Mouse (Mus musculus): ENCODE measurements at regions not wholly inside any gene's neighbourhood (a gene's known extent, or its start where the extent isn't known, plus 50 kb on each side); places are given as distances from the start of the nearest gene placed in this dataset.

DNA sequence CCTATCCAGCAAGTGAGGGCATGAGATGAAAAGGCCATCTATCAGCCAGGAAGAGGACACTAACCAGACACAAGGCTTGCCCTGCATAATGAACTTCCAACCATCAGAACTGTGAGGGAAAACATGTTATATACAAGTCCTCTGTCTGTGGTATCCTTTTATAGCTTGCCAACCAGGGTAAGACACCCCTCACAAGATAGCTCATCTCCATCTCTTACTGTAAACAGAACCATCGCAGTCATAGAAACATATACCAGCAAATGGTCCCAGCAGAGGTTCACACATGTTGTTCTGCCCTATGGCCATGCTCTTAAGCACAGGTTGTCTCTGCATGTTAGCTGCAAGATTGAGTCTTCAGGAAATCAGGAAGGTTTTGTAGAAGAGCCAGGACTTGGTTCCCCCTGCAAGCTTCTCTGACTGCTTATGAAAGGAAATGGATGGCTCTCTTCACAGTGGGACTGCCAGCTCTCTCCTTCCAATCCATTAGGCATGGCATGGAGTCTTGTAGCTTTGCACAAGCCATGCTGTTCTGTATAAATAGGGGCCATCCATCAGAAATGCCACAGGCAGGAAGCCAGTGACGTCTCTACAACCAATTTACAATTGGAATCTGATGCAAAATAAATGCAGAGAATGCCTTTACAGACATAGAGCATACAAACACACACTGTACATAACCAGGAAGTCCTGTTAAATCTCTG lies 1514.0 kb upstream of the Lrrc6 start:
- DNase-seq (ENCODE audit: low spot score in 2 of 2): no peak

DNA sequence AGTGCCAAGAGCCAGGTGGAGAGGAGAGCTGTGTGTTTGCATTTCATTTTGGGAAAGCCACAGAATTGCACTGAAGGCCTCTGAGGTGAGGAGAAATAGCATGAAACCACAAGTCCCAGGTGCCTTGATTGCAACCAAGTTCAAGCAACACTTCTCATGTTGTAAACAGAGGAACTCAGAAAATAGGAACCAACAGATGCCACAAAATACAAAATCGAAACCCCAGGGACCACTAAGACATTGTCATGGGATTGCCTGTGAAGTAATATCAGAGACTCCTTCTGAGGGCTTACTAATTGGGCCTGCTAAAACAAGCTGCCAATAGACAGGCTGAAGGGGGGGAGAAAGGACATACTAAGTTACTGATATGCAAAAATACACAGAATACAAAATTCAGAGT lies 1510.5 kb upstream of the Lrrc6 start:
- no peak for DNase-seq (ENCODE audit: low spot score in 2 of 2)

DNA sequence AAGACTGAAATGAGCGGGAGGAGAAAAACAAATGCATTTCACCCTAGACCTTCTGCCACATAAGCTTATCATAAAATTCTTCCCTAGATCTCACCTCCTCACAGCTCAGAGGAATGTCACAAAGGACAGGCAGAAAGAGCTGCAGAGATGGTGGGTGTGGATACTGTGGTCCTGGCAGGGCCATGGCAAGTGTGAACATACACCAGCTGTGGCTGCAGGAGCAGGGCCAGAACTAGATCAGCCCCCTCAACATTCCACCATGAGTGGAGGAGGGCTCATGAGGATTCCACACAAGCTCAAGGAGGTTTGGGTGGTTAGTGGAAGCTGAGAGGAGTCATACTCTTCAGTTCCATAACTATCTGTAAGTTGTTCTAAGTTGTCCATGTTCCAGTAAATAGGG lies 1509.5 kb upstream of the Lrrc6 start:
- DNase-seq (ENCODE audit: low spot score in 2 of 2): no peak

DNA sequence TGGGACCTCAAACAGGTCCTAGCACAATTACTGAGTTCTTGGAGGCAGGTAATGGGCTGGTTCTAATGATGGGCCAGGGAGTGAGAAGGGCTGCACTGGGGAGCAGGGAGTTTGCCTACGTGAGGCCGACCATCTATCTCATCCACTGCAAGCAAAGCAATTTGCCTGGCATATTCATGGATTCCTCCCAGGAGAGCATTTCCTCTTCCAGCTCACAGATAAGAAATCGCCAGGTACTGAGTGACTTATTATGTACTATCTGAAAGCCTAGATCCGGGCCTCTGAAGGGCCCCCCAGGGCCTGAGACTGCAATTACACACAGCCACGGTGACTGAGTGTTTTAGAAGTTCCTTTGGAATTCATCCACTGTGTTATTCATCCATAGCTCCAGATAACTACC lies 1504.1 kb upstream of the Lrrc6 start:
- no peak for DNase-seq (ENCODE audit: low spot score in 2 of 2)

DNA sequence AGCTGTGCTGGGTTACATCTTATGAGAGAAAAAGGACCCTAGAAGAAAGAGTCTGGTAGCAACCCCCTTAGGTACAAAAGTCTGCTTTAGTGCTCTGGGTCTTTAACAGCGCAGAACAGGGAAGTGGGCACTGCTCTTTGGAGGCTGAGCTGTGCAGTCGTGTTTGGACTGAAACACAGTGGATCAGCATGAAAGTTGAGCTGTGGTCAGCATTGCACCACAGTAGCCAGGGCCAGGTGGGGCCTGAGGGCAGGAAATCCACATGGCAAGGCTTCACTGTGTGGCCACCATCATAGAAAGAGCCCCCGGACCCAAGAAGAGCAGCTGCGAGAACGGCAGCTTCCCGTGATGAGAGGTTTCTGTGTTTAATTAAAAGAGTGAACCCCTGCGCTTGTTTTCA lies 1495.8 kb upstream of the Lrrc6 start:
- DNase-seq (ENCODE audit: low spot score in 2 of 2): no peak

DNA sequence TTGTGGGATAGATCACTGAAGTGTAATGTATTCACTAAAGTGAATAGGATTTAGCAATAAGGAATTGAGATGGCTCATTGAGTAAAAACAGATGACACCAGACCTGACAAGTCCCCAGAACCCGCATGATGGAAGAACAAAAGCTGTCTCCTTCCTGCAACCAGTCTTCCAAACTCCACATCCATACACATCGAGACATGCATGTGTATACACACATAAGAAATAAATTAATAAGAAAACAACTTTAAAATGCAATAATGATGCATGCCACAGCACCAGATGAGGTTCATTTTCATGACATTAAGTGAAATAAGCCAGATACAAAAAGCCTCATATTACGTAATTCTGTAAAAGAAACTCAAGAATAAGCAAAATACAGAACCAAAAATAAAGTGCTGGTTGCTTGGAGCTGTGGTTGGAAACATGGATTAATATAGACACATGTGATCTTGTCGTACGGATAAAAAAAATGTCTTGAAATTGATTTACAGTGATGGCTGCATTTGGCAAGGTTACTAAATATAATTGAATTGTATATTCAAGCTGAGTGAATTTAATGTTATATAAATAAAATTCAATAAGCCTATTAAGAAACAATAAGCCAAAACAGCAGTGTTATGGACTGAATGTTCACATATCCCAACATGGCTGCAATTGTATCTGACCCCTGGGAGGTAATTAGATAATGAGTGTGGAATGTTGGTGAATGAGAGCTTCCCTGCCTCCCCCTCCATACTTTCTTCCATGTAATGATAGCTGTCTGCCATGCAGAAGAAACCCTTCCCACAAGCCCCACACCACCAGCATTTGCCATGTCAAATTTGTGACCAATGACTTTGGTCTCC lies 1488.9 kb upstream of the Lrrc6 start:
- no peak for DNase-seq (ENCODE audit: low spot score in 2 of 2)

DNA sequence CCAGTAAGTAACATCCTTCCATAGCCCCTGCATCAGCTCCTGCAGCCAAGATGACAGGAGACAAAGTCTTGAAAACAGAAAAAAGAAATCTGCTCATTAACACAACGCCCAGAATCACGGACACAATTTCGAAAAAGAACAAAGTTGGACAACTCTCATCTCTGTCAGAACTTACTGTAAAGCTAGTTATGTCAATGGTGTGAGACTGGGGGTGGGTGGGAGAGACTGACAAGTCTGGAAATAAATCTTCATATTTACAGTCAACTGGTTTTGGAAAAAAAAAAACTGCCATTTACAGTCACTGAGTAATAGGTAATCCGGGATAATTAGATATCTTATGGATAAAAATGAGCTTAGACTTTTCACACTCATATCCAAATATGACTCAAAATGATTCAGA lies 1487.2 kb upstream of the Lrrc6 start:
- no peak for DNase-seq (ENCODE audit: low spot score in 2 of 2)

DNA sequence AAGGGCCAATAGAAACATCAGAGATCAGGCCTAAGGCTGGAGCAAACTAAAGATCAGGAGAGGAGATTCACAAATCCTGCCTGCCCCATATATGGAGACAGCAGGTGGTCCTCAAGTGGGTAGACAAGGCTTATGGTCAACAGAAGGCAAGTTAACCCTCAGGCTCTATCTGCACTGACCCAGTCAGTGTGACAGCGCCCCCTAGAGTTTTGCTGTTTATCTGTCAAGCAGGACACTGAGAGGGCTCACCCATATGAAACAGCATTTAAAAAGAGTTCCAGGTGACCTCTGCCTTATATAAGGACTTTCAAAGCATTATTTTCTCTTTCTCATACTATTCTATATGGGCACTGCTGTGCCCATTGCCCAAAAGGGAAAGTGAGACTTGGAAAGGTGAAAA lies 1482.5 kb upstream of the Lrrc6 start:
- DNase-seq (ENCODE audit: low spot score in 2 of 2): no peak

DNA sequence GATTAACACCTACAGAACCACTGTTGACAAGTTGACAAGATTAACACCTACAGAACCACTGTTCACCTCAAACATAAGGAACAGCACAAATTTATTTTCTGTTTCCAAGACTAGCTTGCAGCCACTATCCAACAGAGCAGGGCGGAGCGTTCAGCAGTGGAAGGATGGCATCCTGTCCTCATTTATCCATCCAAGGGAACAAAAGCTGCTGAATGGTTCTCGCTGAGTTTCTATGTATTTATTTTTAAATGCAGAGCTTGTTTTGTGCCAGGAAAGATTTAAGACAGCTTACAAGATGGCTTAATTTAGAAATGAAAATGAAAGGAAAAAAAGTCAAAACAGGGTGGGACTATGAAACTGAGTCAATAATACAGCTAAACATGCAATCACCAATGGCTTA lies 1481.2 kb upstream of the Lrrc6 start:
- no peak for DNase-seq (ENCODE audit: low spot score in 2 of 2)

DNA sequence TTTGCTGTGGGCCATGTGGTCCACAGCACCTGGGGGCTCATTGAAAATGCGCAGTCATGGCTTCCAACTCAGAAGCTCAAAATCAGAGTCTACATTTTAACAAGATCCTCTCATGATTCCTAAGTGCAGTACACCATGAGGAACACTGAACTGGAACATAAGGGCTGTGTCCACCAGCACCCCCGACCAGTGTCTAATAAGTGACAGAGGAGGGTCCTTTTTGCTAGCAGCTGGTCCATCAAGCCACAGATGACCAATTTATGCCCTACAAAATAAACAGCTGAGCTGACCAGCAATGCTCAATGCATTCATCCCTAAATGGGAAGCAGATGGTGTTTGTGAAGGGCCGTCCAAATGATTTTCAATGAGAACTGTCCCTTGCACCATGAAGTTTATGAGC lies 1478.7 kb upstream of the Lrrc6 start:
- no peak for DNase-seq (ENCODE audit: low spot score in 2 of 2)

DNA sequence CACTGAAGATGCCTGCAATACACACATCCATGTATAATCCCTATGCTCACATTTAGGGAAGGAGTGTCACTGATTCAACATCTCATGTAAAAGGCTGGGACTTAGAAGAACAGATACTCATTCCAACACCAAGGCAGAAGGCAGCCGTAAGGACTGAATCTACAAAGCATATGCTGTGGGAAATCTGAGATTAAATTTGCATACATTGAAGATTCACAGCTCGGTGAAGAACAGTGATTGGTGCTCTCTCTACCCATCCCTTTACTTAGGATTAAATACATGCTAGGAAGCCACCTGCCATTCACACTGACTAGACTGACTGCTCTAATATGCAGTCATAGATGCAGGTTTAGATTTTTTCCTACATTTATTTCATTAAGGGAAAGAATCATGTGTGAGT lies 1476.5 kb upstream of the Lrrc6 start:
- DNase-seq (ENCODE audit: low spot score in 2 of 2): no peak

DNA sequence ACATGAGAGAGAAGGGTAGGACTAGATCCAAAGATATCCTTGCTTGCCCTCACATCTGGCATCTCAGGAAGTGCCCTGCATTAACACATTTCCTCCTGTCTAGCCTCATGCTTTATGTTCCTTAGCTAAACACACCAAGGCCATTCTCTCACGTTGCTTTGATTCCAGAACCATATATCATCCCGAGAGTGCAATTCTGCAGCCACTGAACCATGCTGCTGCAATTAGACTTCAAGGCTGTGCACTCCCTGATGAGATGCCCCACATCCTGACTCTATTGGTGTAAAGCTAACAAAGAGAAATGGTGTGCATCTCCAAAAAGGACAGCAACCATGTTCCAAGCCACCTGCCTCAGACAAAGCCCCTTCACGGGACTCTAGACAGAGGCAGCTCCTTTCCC lies 1471.3 kb upstream of the Lrrc6 start:
- DNase-seq (ENCODE audit: low spot score in 2 of 2): no peak

DNA sequence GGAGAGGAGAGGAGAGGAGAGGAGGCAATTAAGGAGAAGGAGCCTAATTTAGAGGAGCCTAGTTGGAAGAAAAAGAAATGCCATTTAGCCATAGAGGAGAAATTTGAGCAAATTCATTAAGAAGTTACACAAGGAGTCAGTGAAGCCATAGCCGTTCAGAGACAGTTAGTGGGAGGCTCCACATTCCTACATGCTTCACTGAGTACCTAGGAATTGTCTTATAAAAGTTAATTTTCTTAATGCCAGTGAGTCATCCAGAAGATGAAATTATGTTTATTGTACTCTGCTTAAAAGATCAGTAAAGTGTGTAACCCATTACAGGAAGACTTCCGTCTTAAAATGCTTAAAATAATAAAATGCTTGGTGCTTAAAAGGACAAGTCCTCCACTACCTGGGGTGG lies 1453.5 kb upstream of the Lrrc6 start:
- DNase-seq (ENCODE audit: low spot score in 2 of 2): no peak

DNA sequence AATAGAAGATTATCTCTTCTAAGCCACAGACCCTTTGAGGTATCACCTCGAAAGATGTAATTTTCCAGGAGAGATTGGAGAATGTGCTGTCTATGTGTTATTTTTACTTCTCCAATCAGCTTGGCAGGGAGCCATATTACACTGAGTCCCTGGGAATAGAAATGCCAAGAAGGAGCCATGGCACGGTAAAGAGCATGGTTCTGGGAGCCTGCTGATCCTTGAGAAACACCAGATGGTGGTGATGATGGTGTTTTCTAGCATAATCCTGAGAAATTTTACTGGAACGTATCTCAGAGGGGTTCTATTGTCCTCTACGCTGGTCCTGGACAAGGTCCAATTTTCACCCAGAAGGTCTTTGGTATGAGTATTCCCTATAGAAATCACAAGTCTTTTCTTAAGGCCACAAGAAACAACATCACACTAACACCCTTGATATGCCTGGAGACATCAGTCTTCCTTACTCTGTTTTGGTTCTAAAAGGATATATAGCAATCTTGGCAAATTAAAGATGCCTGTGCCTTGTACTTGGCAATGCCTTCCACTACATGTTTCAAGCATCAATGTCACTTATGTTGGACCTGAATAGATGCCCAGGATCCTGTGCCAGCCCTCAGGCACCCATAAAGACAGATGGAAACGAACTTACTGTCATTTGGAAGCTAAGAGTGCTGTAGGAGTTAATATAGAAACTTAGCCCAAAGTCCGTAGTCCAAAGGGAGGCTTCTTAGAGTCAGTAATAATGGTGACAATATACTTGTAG lies 1449.8 kb upstream of the Lrrc6 start:
- DNase-seq (ENCODE audit: low spot score in 2 of 2): no peak

DNA sequence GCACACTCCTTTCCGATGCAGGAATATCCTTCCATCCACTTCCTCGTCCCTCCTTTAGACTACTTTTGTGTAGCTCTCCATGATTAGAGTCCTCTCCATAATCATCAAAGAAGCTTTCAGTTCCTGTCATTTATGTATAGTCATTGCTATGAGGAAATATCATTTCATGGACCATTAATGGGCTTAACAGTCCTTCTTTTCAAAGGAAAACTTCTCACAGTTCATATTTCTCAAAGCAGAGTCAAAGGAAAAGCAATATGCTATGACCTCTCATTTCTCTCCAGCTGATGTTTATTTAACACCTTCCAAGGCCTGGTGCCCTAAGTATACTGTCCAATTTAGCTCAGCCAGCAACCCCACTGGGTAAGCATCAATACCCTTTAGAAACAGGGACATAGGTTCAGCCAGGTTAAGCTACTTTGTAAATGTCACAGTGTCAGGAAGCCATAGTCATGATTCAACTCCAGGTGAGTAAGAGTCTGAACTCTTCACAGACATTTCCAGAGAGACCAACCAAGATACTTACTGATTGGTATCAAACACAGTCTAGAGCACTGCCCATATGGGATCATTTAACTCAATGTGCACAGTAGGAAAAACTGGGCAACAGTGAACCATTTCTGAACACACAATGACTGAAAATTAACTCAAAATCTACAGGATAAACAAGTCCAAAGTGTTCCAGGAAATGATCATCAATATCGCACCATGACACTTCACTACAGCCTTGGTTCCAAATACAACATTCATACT lies 1443.8 kb upstream of the Lrrc6 start:
- no peak for DNase-seq (ENCODE audit: low spot score in 2 of 2)

DNA sequence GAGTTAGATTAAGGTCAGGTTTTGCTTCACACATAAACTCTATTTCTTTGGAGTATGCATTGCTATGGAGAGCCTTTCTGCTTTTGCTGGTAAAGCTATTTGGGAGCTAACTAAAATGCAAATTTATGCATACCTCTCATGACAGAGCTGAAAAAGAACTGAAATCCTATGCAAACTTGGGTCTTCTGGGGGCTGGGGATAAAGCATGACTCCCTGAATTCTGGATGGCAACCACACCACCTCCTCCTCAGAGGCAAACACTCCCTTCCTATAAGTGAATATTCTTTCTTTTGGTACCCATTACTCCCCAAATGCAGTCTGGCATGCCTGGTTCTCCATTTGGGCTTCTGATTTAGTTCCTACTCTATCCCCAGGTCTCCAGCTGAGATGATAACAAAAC lies 1442.3 kb upstream of the Lrrc6 start:
- no peak for DNase-seq (ENCODE audit: low spot score in 2 of 2)

DNA sequence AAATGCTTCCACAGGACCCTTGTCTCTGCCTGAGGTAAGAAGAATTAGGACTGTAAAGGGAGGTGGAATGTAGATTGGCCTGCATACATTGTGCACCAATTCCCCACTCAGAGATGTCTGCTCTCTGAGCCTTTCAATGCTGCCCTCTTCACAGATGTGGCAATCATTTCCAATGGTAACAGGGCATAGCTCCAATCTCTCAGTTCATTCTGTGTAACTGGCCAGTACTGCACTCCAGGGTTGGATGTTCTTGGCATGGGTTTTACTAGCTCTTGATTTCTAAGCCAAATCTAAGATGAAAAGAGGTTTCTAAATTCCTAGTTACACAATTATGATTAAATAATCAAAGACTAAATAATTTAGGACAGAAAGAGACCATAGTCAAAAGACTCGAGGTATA lies 1439.8 kb upstream of the Lrrc6 start:
- DNase-seq (ENCODE audit: low spot score in 2 of 2): no peak

DNA sequence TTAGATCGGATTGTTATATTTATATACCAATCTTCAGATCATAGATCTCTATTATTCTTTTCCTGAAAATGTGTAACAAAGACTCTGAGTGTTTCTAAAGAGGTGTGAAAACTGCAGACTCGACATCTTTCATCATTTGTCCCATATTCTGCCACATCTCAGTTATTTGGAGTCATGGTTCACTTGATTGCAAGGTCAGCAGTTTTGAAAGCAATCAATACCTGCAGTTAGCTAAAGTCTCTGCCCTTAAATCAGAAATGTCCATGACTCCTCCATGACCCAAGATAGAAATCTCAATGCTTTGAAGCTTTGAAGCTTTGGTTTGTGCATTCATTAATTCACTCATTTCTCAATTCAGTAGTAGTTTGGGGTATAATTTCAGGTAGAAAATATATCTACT lies 1424.2 kb upstream of the Lrrc6 start:
- DNase-seq (ENCODE audit: low spot score in 2 of 2): no peak

DNA sequence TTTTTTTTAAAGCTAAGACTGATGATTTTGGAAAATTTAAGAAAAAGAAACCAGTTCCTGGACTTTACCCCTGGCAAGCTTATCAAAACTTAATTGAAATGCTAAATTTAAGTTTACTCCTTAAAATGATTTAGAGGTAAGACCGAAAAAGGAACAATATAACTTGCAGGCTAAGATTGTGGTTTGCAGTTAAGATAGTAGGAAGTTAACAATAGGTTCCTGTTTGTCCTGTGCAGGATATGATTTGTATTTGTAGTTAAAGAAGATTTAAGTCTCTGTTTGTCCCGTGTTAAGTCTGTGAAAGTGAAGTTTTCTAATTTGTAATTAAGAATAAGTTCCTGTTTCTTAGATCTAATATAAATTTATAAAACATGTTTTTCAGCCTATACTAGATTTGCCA lies 1406.3 kb upstream of the Lrrc6 start:
- DNase-seq (ENCODE audit: low spot score in 2 of 2): no peak

DNA sequence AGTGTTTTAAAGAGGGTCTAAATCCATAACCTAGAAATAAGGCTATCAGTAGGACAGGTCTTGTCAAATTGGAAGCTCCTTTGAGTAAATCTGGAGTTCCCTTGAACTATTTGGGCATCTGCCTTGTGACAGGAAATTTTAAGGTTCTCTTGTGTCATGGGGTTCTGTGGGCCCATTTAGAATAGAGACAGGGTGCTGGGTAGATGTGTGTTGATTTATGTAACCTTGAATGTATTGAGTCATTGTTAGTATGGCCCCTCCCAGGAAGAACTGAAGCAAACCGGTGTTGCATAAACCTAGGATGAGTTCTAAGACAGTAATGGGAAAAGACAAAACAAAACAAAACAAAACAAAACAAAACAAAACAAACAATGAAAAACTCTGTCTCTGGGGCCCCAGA lies 1404.6 kb upstream of the Lrrc6 start:
- no peak for DNase-seq (ENCODE audit: low spot score in 2 of 2)

DNA sequence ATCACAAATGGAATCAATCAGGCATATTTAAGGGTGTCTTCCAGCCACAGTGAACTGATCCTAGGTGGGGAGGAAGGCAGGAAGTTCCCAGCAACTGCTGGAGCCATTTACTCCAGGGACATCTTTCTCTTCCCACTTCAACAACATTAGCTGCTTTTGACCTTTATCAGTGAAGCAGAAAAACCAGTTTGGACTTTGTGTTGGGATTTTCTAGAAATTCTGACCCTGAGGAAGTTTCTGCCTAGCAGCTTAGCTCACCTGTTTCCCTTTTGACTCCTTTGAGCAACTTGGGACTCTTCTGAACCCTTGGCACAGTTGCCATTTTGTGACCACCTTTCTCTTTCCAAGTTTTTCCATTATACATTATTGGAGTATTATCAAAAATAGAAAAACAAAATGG lies 1403.9 kb upstream of the Lrrc6 start:
- no peak for DNase-seq (ENCODE audit: low spot score in 2 of 2)

DNA sequence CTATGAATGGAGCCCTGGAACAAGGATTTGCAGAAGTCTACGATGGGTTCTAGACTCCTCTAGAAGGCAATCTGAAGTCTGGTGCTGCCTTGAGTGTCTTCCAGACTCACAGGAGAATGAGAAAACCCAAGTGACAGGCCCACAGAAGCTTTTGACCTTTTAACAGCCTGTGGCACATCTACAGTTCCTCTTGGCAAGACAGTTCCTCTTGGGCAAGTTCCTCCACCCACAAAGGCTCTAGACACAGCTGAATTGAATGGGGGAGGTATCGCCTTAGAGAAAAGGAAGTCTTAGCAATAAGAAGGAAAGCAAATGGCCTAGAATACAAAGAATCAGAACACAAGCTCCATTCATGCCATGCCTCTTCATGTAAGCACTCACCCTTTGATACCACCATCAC lies 1402.3 kb upstream of the Lrrc6 start:
- DNase-seq (ENCODE audit: low spot score in 2 of 2): no peak
